Mouse (Mus musculus): ENCODE data around the gene Srrm3. TPM values are rescaled to one million over a fixed set of nuclear protein-coding genes. Genes with fewer than 3 reads are reported as not detected.

Gene Srrm3
- polyA plus RNA-seq, 2 experiments: 0.12 to 0.55 TPM

DNA sequence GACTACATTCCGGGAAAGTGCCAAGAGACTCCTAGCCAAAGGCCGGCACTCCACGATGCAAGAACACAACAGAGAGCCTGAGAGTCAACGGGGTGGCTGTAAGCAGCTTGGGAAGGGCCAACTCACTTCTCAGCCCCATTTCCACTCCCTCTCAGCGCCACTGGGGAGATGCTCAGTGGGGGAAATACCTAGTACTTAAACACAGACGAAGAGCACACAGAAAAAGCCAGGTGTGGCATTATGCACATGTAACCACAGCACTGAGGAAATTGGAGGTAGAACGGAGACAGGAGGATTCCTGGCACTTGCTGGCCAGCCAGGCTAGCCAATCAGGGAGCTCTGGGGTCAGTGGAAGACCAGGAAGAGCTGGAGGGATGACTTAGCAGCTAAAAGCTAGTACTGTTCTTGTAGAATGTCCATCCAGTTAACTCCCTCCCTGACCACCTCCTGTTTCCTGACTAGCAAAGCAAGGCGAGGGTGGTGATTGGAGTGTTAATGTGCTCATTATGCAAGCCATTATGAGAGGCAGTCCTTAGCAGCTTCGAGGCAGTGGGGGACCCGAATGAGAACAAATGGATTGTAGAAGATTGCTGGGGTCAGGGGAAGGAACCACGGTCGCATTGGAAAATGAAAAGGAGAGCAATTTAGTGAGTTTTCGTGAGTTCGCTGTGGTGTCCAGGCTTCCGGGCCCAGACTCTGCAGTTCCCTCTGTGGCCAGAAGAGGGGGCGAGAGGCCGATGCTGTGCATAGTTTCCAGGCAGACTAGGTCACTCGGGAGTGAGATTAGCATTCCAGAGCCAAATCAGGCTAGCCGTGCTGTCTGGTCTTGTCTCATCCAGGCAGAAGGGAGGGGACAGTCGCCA, 12.5 kb upstream of the Srrm3 start:
- Histone ChIP-seq H3K4me1 (ENCODE audit: control insufficient read depth, insufficient read depth, low read length) (peaks cover 5% of the 10 kb centered on the region), H3K36me3 (ENCODE audit: control insufficient read depth, insufficient read depth, low read length) (peaks cover 28% of the 10 kb centered on the region), H3K27ac (replicated peaks; ENCODE audit: low read depth, low read length) (no peak overlapping the region), H3K4me3 (replicated peaks; ENCODE audit: low read length) (peak overlapping the region; percentile 25), H3K4me2 (replicated peaks; ENCODE audit: low read depth, low read length, severe bottlenecking) (peak overlapping the region; percentile 45), H3K9ac (ENCODE audit: low read depth, low read length, severe bottlenecking) (peak overlapping the region; percentile 38), H3K27me3 (ENCODE audit: control insufficient read depth, insufficient read depth, low read length) (no peaks in the 10 kb centered on the region), H3K9me3 (ENCODE audit: control insufficient read depth, low read length) (no peaks in the 10 kb centered on the region)
- DNase-seq (ENCODE audit: low spot score) (peak; percentile 78), ATAC-seq (ENCODE audit: low FRiP score, low read depth) (peak; percentile 76)
- TF ChIP-seq POLR2A (IDR thresholded peaks at IDR 0.05; ENCODE audit: borderline replicate concordance, extremely low read depth, insufficient read depth, insufficient read length): no peak
- WGBS: 10% methylated on average over 20 of the region's 20 CpGs

- Histone ChIP-seq H3K9me3 (ENCODE audit: control insufficient read depth, low read length) (no peaks in the 10 kb centered on the region), H3K4me2 (replicated peaks; ENCODE audit: low read depth, low read length, severe bottlenecking) (peak overlapping the region; percentile 45), H3K27me3 (ENCODE audit: control insufficient read depth, insufficient read depth, low read length) (no peaks in the 10 kb centered on the region), H3K36me3 (ENCODE audit: control insufficient read depth, insufficient read depth, low read length) (peaks cover 22% of the 10 kb centered on the region), H3K4me1 (ENCODE audit: control insufficient read depth, insufficient read depth, low read length) (peaks cover 5% of the 10 kb centered on the region), H3K9ac (ENCODE audit: low read depth, low read length, severe bottlenecking) (peak overlapping the region; percentile 38; the same call in 1 of the 2 replicates), H3K4me3 (replicated peaks; ENCODE audit: low read length) (peak overlapping the region; percentile 25), H3K27ac (replicated peaks; ENCODE audit: low read depth, low read length) (no peak overlapping the region)
- TF ChIP-seq POLR2A (IDR thresholded peaks at IDR 0.05; ENCODE audit: borderline replicate concordance, extremely low read depth, insufficient read depth, insufficient read length): no peak
- ATAC-seq (ENCODE audit: low FRiP score, low read depth) (peak; percentile 27; the same call in 1 of the 2 replicates), DNase-seq (ENCODE audit: low spot score) (no peak)
- WGBS: 13% methylated on average over 5 of the region's 5 CpGs
Observed at GRCm38 (mm10) chr5:135794859-135795181, 11.9 kb upstream of the Srrm3 start.

GRCm38 (mm10) chr5:135799746-135800145, 6.9 kb upstream of the Srrm3 start:
- H3K27me3 ChIP-seq (ENCODE audit: control insufficient read depth, insufficient read depth, low read length): no peaks in the 10 kb centered on the region
- no peaks in the 10 kb centered on the region for H3K9me3 ChIP-seq (ENCODE audit: control insufficient read depth, low read length)
- DNase-seq (ENCODE audit: low spot score): no peak
- H3K9ac ChIP-seq (ENCODE audit: low read depth, low read length, severe bottlenecking): no peak overlapping the region
- peaks cover 10% of the 10 kb centered on the region for H3K4me1 ChIP-seq (ENCODE audit: control insufficient read depth, insufficient read depth, low read length)
- H3K36me3 ChIP-seq (ENCODE audit: control insufficient read depth, insufficient read depth, low read length): no peaks in the 10 kb centered on the region
- no peak for TF ChIP-seq POLR2A (IDR thresholded peaks at IDR 0.05; ENCODE audit: borderline replicate concordance, extremely low read depth, insufficient read depth, insufficient read length)
- no peak overlapping the region for H3K4me3 ChIP-seq (replicated peaks; ENCODE audit: low read length)
- WGBS: 43% methylated on average over 4 of the region's 4 CpGs
- no peak overlapping the region for H3K27ac ChIP-seq (replicated peaks; ENCODE audit: low read depth, low read length)
- no peak for ATAC-seq (ENCODE audit: low FRiP score, low read depth)
- no peak overlapping the region for H3K4me2 ChIP-seq (replicated peaks; ENCODE audit: low read depth, low read length, severe bottlenecking)

GRCm38 (mm10) chr5:135800927-135801326, 5.8 kb upstream of the Srrm3 start:
- DNase-seq (ENCODE audit: low spot score) (peak; percentile 40), ATAC-seq (ENCODE audit: low FRiP score, low read depth) (0 out of 2 replicates have a peak, but pooled peaks have one; percentile 30)
- Histone ChIP-seq H3K4me2 (replicated peaks; ENCODE audit: low read depth, low read length, severe bottlenecking) (no peak overlapping the region), H3K36me3 (ENCODE audit: control insufficient read depth, insufficient read depth, low read length) (no peaks in the 10 kb centered on the region), H3K4me1 (ENCODE audit: control insufficient read depth, insufficient read depth, low read length) (0 out of 2 replicates have a peak, but pooled peaks cover 7% of the 10 kb centered on the region), H3K4me3 (replicated peaks; ENCODE audit: low read length) (no peak overlapping the region), H3K9me3 (ENCODE audit: control insufficient read depth, low read length) (no peaks in the 10 kb centered on the region), H3K27me3 (ENCODE audit: control insufficient read depth, insufficient read depth, low read length) (no peaks in the 10 kb centered on the region), H3K27ac (replicated peaks; ENCODE audit: low read depth, low read length) (no peak overlapping the region), H3K9ac (ENCODE audit: low read depth, low read length, severe bottlenecking) (no peak overlapping the region)
- TF ChIP-seq POLR2A (IDR thresholded peaks at IDR 0.05; ENCODE audit: borderline replicate concordance, extremely low read depth, insufficient read depth, insufficient read length): no peak
- WGBS: 0% methylated on average over 6 of the region's 6 CpGs

DNA sequence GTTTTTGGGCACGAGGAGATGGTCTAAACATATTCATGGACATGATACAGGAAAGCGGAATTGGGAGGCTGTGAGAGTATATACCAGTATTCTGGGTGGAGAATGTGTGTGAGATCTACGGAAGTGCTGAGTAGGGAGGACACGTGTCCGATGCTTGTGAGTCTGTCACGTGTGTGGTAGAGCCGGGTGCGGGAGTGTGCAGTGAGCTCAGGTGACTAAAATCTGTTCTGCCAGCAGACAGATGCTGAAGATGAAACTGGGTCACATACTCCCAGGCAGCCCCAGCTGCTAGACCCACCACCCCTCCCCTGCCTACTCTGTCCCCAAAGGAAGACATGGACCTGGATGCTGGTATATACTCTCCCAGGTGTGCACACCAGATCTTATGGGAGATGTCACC, 4.0 kb upstream of the Srrm3 start:
- 0 out of 2 replicates have a peak, but pooled peaks cover 7% of the 10 kb centered on the region for H3K4me1 ChIP-seq (ENCODE audit: control insufficient read depth, insufficient read depth, low read length)
- no peaks in the 10 kb centered on the region for H3K27me3 ChIP-seq (ENCODE audit: control insufficient read depth, insufficient read depth, low read length)
- no peak overlapping the region for H3K9ac ChIP-seq (ENCODE audit: low read depth, low read length, severe bottlenecking)
- no peak for TF ChIP-seq POLR2A (IDR thresholded peaks at IDR 0.05; ENCODE audit: borderline replicate concordance, extremely low read depth, insufficient read depth, insufficient read length)
- H3K4me3 ChIP-seq (replicated peaks; ENCODE audit: low read length): no peak overlapping the region
- no peak for ATAC-seq (ENCODE audit: low FRiP score, low read depth)
- H3K9me3 ChIP-seq (ENCODE audit: control insufficient read depth, low read length): no peaks in the 10 kb centered on the region
- H3K4me2 ChIP-seq (replicated peaks; ENCODE audit: low read depth, low read length, severe bottlenecking): no peak overlapping the region
- DNase-seq (ENCODE audit: low spot score): no peak
- no peak overlapping the region for H3K27ac ChIP-seq (replicated peaks; ENCODE audit: low read depth, low read length)
- H3K36me3 ChIP-seq (ENCODE audit: control insufficient read depth, insufficient read depth, low read length): no peaks in the 10 kb centered on the region
- 85% methylated on average over 8 of the region's 8 CpGs for WGBS
